Mouse (Mus musculus) embryonic fibroblast, embryonic 13.5 days (primary cell): ENCODE data around the gene Paxip1.

ENCODE experiments used
- CTCF ChIP-seq: IDR thresholded peaks from 2 replicates; pipeline ENCODE4 v1.5.1; 2011; ENCODE audit warnings: mild to moderate bottlenecking, control low read depth, low read length, moderate library complexity, borderline replicate concordance; ENCODE audit not compliant: insufficient read depth
- POLR2A ChIP-seq: IDR thresholded peaks from 2 replicates; pipeline ENCODE4 v1.6.1; 2011; ENCODE audit warnings: low read depth, mild to moderate bottlenecking, control low read depth, low read length, moderate library complexity

- no peak for TF ChIP-seq CTCF
- TF ChIP-seq POLR2A: no peak
Measured at GRCm38 (mm10) chr5:27730666-27731065, 60.8 kb downstream of the Paxip1 start.
